Mouse (Mus musculus) thymus, adult 2 months (tissue): ENCODE data around the gene Hspb9.

Source experiments
- CTCF ChIP-seq: fragments of 200-500 bp; IDR thresholded peaks from 2 replicates; pipeline ENCODE4 v1.5.1; 2012; ENCODE audit warnings: mild to moderate bottlenecking, control low read depth, low read length, moderate library complexity, borderline replicate concordance; ENCODE audit not compliant: control insufficient read depth, poor library complexity, insufficient read depth; ENCODE audit errors: extremely low read depth
- POLR2A ChIP-seq: fragments of 200-500 bp; IDR thresholded peaks from 2 replicates; pipeline ENCODE4 v1.6.1; 2012; ENCODE audit warnings: mild to moderate bottlenecking, low read length, control low read depth, moderate library complexity; ENCODE audit not compliant: control insufficient read depth, poor library complexity, insufficient read depth; ENCODE audit errors: extremely low read depth

GRCm38 (mm10) chr11:100748620-100749019, 35.0 kb downstream of the Hspb9 start:
- TF ChIP-seq CTCF, result no peak
- no peak for TF ChIP-seq POLR2A
